Mouse (Mus musculus) heart, embryonic 14.5 days (tissue): ENCODE results near the gene Cdk6. TPM values are rescaled to one million over a fixed set of nuclear protein-coding genes. Genes with fewer than 3 reads are reported as not detected.

Experiments used
- ATAC-seq: fragments of 200-750 bp; cut with Nextera tagmentation; 2 replicates; pipeline ENCODE4 v1.8.0; 2017; ENCODE audit warnings: low read depth, moderate TSS enrichment; ENCODE audit not compliant: insufficient number of reproducible peaks, insufficient read depth, low FRiP score
- H3K27ac ChIP-seq, 2 experiments: fragments of 200-500 bp in 1 of 2; fragments of 300-500 bp in 1 of 2; sonication (generic) in 1 of 2; replicated peaks in 1 of 2; 2 replicates each; pipeline ENCODE4 v1.5.1; 2012 to 2014; ENCODE audit warnings: low read depth in 2 of 2, low read length in 2 of 2, control low read depth in 1 of 2, mild to moderate bottlenecking in 1 of 2, mixed read lengths in 1 of 2; ENCODE audit not compliant: control insufficient read depth in 1 of 2, insufficient read depth in 1 of 2
- H3K27me3 ChIP-seq: fragments of 300-500 bp; sonication (generic); 2 replicates; pipeline ENCODE4 v1.6.1; 2014; ENCODE audit warnings: mild to moderate bottlenecking, low read length, control low read depth; ENCODE audit not compliant: control insufficient read depth, insufficient read depth
- H3K36me3 ChIP-seq: fragments of 300-500 bp; sonication (generic); 2 replicates; pipeline ENCODE4 v1.6.1; 2014; ENCODE audit warnings: mild to moderate bottlenecking, control low read depth, low read length, mixed read lengths; ENCODE audit not compliant: control insufficient read depth, insufficient read depth
- H3K4me1 ChIP-seq, 2 experiments: fragments of 200-500 bp in 1 of 2; fragments of 300-500 bp in 1 of 2; sonication (generic) in 1 of 2; 2 replicates each; pipeline ENCODE4 v1.6.1; 2012 to 2014; ENCODE audit warnings: low read length in 2 of 2, control low read depth in 1 of 2, mixed read lengths in 1 of 2; ENCODE audit not compliant: control insufficient read depth in 2 of 2, insufficient read depth in 2 of 2
- H3K4me2 ChIP-seq: fragments of 300-500 bp; sonication (generic); 2 replicates; pipeline ENCODE4 v1.6.1; 2014; ENCODE audit warnings: mild to moderate bottlenecking, low read length
- H3K4me3 ChIP-seq, 2 experiments: fragments of 200-500 bp in 1 of 2; fragments of 300-500 bp in 1 of 2; sonication (generic) in 1 of 2; 2 replicates each; pipeline ENCODE4 v1.5.1; 2012 to 2014; ENCODE audit warnings: low read length in 2 of 2, mild to moderate bottlenecking in 2 of 2, control low read depth in 1 of 2, low read depth in 1 of 2, moderate library complexity in 1 of 2; ENCODE audit not compliant: control insufficient read depth in 1 of 2, insufficient read depth in 1 of 2
- H3K9ac ChIP-seq: fragments of 300-500 bp; sonication (generic); 2 replicates; pipeline ENCODE4 v1.6.1; 2014; ENCODE audit warnings: mild to moderate bottlenecking, low read length
- H3K9me3 ChIP-seq: fragments of 300-500 bp; sonication (generic); 2 replicates; pipeline ENCODE4 v1.6.1; 2016; ENCODE audit warnings: low read length, control low read depth; ENCODE audit not compliant: control insufficient read depth
- WGBS: fragments of 180-500 bp; shearing (Covaris S2); extraction: QIAGEN DNeasy Blood & Tissue Kit; methylation state at CpG from one replicate; pipeline ENCODE4 v1.1.7; 2014; 5-methylcytosine and 5-hydroxymethylcytosine counted together
- polyA plus RNA-seq: library from polyadenylated mRNA; unstranded; fragments of >200 nt; fragmentation: Nextera tagmentation; extraction: Ambion mirVana; gene quantifications from 2 replicates; pipeline ENCODE4 v1.2.1, GENCODE M21; 2014

The Cdk6 gene
- polyA plus RNA-seq, 1 experiment from 2014 or later, result 32.1 TPM

DNA sequence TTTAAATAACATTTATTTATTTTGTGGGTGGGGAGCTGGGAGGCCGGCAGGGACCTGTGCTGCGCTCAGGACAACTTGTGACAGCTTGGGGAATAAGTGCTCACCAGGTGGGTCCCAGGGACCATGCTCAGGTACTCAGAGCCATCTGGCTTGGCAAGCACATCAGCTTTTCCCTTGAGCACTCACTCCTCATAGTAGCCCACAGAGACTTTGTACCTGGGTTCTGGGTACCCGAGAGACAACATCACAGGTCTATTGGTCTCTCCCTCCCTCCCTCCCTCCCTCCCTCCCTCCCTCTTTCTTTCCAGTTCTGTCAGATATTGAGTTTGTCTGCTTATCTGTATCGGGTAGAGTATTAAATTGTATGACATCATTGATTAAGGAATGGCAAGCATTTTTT, 38.0 kb downstream of the Cdk6 start:
- Histone ChIP-seq H3K27me3 (no peaks in the 10 kb centered on the region), H3K9me3 (no peaks in the 10 kb centered on the region), H3K27ac (no peak overlapping the region), H3K4me3 (no peak overlapping the region), H3K4me2 (no peak overlapping the region), H3K9ac (no peak overlapping the region), H3K36me3 (no peaks in the 10 kb centered on the region; the same call in 1 of the 2 replicates), H3K4me1 (peaks cover 15 to 57% of the 10 kb centered on the region in 2 experiments)
- ATAC-seq, result no peak
- 79% methylated on average over 4 of the region's 4 CpGs for WGBS

DNA sequence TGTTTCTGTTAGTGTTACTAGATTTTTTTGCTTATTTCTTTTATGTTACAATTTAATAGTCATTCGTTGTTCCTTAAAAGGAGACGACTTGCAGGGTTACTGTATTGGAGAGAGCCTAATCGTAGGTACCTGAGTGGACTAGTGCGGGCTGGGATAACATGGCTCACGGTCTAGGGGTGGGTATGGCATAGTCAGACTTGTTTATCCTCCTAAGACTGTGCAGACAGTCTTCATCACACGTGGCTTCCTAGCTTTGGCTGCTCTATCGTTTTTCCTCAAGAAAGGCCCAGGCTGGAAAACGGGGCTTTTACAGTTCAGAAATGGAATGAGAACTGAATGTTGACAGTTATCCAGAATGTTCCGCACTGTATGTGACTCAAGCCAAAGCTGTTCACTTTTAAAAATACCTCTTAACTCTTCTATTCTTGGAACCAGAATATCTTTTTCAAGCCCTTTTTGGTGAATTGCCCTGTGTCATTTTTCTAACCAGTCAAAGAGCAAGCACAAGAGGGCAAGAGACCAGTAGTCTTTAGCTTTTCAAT, 39.5 kb downstream of the Cdk6 start:
- ATAC-seq, result no peak
- peak overlapping the region; percentile 64 to 68; a peak in 3 of 4 replicates for H3K27ac ChIP-seq
- no peaks in the 10 kb centered on the region; the same call in 1 of the 2 replicates for H3K36me3 ChIP-seq
- 71% methylated on average over 9 of the region's 9 CpGs for WGBS
- H3K9ac ChIP-seq, result no peak overlapping the region
- no peak overlapping the region for H3K4me3 ChIP-seq
- no peaks in the 10 kb centered on the region for H3K27me3 ChIP-seq
- H3K4me2 ChIP-seq, result no peak overlapping the region
- no peaks in the 10 kb centered on the region for H3K9me3 ChIP-seq
- H3K4me1 ChIP-seq, result peaks cover 16 to 60% of the 10 kb centered on the region in 2 experiments

DNA sequence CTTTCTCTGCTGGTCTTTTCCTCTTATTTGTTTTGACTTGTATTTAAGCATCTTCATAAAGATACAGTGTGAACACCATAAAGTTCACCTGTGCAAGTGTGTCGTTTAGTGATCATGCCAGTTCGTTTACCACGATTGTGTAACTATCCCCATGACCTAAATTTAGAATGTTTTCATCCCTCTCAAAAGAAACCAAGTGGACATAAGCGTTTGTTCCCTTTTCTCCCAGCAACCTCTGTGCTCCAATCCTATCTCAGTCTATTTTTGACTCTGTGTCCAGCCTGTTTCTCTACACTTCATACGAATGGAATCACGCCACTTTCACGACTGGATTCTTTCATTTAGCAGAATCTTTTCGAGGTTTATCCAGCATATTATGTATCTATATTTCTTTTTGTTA, 40.5 kb downstream of the Cdk6 start:
- H3K9ac ChIP-seq, result no peak overlapping the region; the same call in 1 of the 2 replicates
- H3K4me3 ChIP-seq, result no peak overlapping the region

DNA sequence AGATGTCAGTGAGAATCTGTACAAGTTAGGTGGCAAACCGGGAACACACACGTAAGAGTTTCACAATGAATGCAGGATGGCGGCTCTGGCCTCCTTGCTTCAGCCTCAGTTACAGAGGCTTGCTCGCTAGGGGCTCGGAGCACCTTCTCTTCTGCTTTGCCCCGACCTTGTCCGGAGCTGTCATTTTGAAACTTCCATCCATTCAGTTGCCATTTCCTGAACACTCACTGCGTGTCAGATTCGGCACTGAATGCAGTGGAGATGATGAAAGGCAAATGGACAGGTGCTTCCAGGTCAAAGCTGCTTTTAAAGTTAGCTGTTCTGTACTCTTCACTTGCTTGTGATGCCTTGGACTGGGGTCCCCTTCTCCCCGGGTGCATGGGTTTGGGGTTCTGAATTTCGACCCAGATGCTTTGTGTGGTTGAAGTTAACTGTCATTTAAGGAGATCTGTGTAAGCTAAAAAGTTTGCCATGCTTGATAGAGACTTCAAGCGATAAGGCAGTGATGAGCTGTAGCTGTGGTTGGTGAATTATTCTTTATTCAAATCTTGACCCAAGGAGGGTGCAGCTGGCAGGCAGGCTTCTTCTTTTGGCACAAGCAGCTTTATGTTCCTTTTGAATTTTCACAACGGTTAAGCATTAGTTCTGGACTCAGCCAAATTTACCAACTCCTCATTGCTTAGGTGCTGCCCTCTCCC, 41.2 kb downstream of the Cdk6 start:
- peak overlapping the region; percentile 31 for H3K4me2 ChIP-seq
- 64% methylated on average over 13 of the region's 13 CpGs for WGBS

More for the DNA sequence above, 40.5 kb downstream of the Cdk6 start:
- Histone ChIP-seq H3K27me3 (no peaks in the 10 kb centered on the region), H3K4me2 (peak overlapping the region; percentile 31), H3K4me1 (peaks cover 23 to 66% of the 10 kb centered on the region in 2 experiments), H3K36me3 (no peaks in the 10 kb centered on the region), H3K9me3 (no peaks in the 10 kb centered on the region), H3K27ac (peak overlapping the region; percentile 64 to 68)
- WGBS, result 26% methylated on average over 8 of the region's 8 CpGs
- ATAC-seq, result peak; percentile 35; the same call in 1 of the 2 replicates

DNA sequence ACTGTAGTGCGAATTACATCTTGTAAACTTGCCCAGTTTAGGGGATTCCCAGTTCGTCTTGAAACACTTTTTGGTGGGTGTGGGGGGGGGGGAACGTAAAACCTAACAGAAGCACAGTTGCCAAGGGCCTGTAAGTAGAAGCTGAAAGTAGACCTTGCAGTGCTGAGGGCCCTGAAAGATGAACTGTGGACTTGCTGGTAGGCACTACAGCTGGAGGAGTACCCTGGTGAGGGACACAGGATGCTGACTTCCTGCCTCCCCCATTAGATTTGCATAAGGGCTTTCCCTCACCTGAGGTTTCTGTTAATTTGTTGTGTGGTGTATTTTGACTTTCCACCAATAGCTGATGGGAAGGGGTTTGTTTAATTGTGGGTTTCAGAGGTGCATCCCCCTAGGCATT, 42.3 kb downstream of the Cdk6 start:
- H3K27ac ChIP-seq, result no peak overlapping the region
- no peak overlapping the region for H3K4me3 ChIP-seq
- H3K27me3 ChIP-seq, result no peaks in the 10 kb centered on the region
- ATAC-seq, result no peak
- no peak overlapping the region for H3K9ac ChIP-seq
- H3K9me3 ChIP-seq, result no peaks in the 10 kb centered on the region
- no peak overlapping the region for H3K4me2 ChIP-seq
- 84% methylated on average over 3 of the region's 3 CpGs for WGBS
- no peaks in the 10 kb centered on the region for H3K36me3 ChIP-seq
- peaks cover 22 to 59% of the 10 kb centered on the region in 2 experiments for H3K4me1 ChIP-seq

More for the DNA sequence above, 41.2 kb downstream of the Cdk6 start:
- H3K27me3 ChIP-seq, result no peaks in the 10 kb centered on the region
- H3K9me3 ChIP-seq, result no peaks in the 10 kb centered on the region
- no peak for ATAC-seq
- peak overlapping the region; percentile 45; the same call in 1 of the 2 replicates for H3K9ac ChIP-seq
- H3K27ac ChIP-seq, result peak overlapping the region; percentile 68 to 77
- H3K4me3 ChIP-seq, result no peak overlapping the region
- peaks cover 22 to 65% of the 10 kb centered on the region in 2 experiments for H3K4me1 ChIP-seq
- no peaks in the 10 kb centered on the region for H3K36me3 ChIP-seq

DNA sequence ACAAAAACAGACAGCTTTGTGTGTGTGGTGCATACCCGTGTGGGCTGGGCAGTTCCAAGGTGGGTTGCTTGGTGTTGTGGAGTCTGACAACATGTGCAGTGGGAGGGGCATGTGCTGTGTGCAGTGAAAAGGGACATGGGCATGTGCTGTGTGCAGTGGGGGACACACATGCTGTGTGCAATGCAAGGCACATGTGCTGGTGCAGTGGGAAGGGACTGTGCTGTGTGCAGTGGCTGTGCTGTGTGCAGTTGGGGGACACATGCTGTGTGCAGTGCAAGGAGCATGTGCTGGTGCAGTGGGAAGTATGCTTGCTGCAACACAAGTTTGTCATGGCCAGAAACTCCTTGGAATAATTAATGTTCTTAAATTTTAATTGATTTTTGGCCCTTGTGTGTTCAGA, 43.8 kb downstream of the Cdk6 start:
- no peaks in the 10 kb centered on the region for H3K27me3 ChIP-seq
- H3K4me1 ChIP-seq, result peaks cover 22 to 54% of the 10 kb centered on the region in 2 experiments
- no peaks in the 10 kb centered on the region for H3K36me3 ChIP-seq
- ATAC-seq, result no peak
- H3K9me3 ChIP-seq, result no peaks in the 10 kb centered on the region
- H3K27ac ChIP-seq, result no peak overlapping the region
- WGBS, result 83% methylated on average over 1 of the region's 1 CpGs
- H3K4me3 ChIP-seq, result no peak overlapping the region
- H3K9ac ChIP-seq, result no peak overlapping the region
- no peak overlapping the region for H3K4me2 ChIP-seq

DNA sequence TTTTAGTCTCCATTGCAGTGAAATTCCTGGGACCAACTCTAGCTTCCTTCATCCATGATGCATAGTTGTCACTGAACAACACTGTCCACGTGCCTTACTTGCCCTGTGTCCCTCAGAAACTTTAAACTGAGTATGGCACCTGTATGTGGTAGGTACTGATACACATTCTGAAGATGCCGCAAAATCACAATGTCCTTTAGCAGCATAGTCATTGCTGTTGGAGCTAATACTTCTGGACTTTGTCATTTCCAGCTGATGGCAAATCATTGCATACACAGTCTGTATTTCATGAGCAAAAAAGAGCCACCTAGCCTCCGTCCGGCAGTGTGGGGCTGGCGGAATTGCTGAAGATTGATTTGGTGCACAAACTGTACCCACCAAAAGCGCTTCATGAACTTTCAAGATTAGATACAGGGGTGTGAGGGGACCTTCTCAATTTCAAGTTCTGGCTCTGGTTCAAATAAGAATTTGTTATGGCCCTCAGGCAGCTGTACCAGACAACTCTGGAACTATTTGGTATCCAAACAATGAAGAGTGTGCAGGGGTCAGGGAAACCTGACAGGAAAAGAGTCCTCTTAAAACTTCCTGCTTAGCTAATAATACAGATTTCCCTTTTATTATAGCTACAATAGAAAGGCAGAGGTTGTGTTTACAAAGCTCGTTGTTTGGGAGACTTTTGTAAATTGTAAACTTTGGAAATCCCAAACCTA, 44.9 kb downstream of the Cdk6 start:
- H3K4me1 ChIP-seq, result peaks cover 19 to 43% of the 10 kb centered on the region in 2 experiments
- no peaks in the 10 kb centered on the region for H3K27me3 ChIP-seq
- 49% methylated on average over 7 of the region's 7 CpGs for WGBS
- H3K36me3 ChIP-seq, result peaks cover 7% of the 10 kb centered on the region
- peak overlapping the region; percentile 44 to 61 for H3K27ac ChIP-seq
- no peak for ATAC-seq
- H3K4me2 ChIP-seq, result 0 out of 2 replicates have a peak overlapping the region, but pooled peaks have one; percentile 12
- no peaks in the 10 kb centered on the region for H3K9me3 ChIP-seq
- no peak overlapping the region for H3K4me3 ChIP-seq
- H3K9ac ChIP-seq, result peak overlapping the region; percentile 10; the same call in 1 of the 2 replicates
